Mouse (Mus musculus): ENCODE results near the gene Mpig6b.

The Mpig6b gene

DNA sequence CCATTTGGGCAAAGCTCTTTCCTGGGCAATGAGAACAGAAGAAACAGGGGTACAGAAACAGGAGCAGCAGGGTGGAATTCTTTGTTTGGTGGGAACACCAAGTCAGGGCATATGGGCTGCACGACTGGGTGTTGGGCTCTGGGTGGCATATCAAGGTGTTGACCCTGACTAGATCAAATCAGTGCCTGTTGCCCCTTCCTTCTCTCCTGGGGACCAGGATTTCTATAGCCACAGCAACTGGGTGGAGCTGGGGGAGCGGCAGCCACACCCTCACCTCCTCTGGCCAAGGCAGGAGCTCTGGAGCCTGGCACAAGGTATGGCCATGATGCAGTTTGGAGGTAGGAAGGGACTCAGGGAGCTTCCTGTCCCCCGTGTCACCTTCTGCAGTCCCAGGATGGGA lies 47.8 kb downstream of the Mpig6b start:
- DNase-seq (ENCODE audit: low read depth, low spot score) = no peak

DNA sequence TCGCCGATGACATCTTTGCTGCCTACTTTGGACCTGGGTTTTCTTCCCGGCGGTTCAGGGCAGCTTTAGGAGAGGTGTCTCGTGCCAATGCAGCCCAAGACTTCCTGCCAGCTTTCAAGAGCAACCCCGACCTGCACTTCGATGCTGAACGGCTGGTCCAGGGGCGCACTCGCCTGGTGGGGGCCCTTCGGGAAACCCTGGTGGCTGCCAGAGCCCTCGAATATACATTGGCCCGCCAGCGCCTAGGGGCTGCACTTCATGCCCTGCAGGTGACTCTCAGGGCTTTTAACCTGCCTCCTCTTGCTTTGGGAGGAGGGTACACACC lies 48.3 kb downstream of the Mpig6b start:
- no peak for DNase-seq (ENCODE audit: low read depth, low spot score)

DNA sequence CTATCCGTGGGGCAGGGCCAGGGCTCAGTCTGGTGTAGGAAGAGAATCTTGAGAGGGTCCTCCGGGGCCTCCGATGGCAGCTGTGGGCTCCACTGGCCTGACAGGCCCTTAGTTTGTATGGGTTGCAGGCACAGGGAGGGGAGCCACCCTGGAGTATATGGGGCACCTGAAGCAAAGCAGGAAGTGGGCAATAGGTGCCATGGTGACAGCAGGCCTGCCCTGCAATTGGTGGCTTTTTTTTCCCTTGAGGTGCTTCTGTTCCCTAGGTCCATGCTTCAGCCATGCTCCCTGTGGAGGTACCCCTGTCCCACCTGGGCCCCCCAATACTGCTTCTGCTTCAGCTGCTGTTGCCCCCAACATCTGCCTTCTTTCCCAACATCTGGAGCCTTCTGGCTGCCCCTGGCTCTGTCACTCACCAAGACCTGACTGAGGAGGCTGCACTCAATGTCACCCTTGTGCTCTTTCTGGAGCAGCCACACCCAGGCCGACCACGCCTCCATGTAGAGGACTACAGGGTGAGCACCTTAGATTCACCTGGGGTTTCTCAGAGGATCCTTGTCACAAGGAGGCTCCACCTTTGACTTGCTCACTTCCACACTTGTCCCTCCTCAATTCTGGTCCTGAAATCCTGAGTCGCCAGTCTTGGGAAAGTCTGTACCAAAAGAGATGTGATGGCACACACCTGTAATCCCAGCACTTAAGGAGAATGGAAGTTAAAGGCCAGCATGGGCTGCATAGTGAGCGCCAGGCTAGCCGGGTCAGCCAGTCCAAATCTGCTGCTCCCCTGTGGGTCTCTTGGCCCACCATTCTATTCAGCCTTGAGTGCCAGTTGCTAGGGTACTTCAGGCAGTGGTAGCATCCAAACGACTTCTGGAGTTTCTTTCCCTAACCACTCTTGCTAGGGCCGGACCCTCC lies 48.9 kb downstream of the Mpig6b start:
- no peak for DNase-seq (ENCODE audit: low read depth, low spot score)

DNA sequence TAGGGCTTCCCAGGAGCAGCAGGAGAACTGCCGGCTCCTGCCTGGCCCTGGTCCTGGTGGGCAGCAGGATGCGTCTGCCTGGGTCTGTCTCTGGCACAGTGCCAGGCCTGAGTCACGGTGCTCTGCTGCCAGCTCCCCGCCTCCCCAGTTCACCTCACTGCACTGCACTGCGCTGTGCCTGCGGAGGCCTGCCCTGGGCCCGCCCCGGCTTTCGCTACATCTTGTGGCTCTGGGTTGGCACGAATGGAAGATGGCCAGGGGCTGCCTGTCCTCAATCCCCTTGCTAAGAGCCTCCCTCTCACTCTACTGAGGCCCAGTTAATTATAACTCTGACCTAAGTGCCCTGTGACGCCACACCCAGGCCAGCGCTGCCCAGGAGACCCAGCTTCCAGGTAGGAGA lies 49.6 kb downstream of the Mpig6b start, which contains the start of gene Vwa7:
TSS of gene Vwa7 (plus strand) at position 204 of the 400 bp plus-strand sequence.
- no peak for DNase-seq (ENCODE audit: low read depth, low spot score)

DNA sequence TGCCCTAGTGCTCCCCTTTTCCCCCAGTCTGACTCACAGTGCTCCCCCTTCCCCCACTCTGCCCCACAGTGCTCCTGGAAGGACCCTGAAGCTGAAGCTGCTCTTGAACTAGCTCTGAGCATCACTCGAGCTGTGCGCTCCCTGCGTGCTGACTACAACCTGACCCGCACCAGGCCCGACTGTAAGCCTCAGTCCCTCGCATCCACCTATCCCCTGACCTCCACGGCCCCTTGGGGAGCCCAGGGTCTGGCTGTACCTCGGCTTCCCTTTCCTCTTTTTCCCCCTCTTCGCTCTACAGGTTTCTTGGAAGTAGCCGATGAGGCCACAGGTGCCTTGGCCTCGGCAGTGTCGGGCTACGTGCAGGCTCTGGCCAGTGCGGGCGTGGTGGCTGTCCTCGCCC lies 50.7 kb downstream of the Mpig6b start:
- no peak for DNase-seq (ENCODE audit: low read depth, low spot score)

DNA sequence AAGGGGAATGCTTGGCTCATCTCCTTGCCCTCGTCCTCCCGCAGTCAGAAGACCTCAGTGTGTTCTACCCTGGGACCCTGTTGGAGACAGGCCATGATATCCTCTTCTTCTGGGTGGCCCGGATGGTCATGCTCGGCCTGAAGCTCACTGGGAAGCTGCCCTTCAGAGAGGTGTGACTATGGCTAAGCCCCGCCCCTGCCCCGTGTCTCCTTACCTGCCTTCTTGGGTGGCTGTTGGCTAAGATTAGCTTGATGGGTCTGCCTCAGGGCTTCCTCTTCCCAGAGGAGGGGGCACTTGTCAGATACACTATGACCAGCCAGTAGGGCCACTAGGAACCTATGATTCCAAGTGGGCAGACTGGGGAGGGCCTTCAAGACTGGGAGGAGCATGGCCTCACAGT lies 52.8 kb downstream of the Mpig6b start:
- DNase-seq (ENCODE audit: low read depth, low spot score) = no peak

All from embryo, embryonic 11.5 days (tissue).